Mouse (Mus musculus): ENCODE measurements around the gene Fam71e2. TPM values are rescaled to one million over a fixed set of nuclear protein-coding genes. Genes with fewer than 3 reads are reported as not detected.
A peak's percentile ranks its signal among the peaks of the same experiment; 100 is the strongest.

Fam71e2 gene
- polyA plus RNA-seq, 1 experiment from 2014 or later = not detected

DNA sequence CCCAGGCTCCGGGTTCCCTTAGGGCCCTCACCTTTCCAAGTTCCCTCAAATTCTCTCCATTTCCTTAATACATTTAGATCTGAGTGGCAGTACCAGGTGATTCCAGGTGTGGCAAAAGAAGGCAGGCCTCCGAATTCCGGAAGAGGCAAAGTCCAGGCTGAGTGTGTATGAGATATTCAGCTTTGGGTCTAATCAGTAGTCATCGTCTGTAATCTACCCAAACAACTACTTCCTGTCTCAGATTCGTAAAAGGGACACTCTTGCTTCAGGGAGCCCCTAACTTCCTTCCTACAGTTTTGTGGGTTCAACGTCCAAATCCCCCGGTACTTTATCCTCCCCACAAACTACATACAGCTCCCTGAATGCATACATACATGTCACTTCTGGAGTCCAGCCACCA lies 45.9 kb downstream of the Fam71e2 start, which contains the start of gene Tmem150b:
TSS of gene Tmem150b (minus strand) at position 81 of the 400 bp plus-strand sequence.
- ATAC-seq (ENCODE audit: low read depth) (no peak), DNase-seq (no peak)
- H3K27me3 ChIP-seq = no peaks in the 10 kb centered on the region
- H3K9me3 ChIP-seq (replicated peaks) = no peaks in the 10 kb centered on the region
- WGBS (ENCODE audit: insufficient replicate concordance) = 15% methylated on average over 7 of the region's 7 CpGs
- H3K27ac ChIP-seq = peak within 1 kb of the TSS; percentile 34; the same call in 1 of the 2 replicates
- H3K9ac ChIP-seq = no peak within 1 kb of the TSS
- H3K4me1 ChIP-seq (replicated peaks) = peaks cover 11% of the 10 kb centered on the region
- H3K36me3 ChIP-seq = no peaks in the 10 kb centered on the region
- H3K4me3 ChIP-seq (replicated peaks) = 0 out of 2 replicates have a peak within 1 kb of the TSS, but pooled peaks have one; percentile 16
- H3K4me2 ChIP-seq = peak within 1 kb of the TSS; percentile 41

DNA sequence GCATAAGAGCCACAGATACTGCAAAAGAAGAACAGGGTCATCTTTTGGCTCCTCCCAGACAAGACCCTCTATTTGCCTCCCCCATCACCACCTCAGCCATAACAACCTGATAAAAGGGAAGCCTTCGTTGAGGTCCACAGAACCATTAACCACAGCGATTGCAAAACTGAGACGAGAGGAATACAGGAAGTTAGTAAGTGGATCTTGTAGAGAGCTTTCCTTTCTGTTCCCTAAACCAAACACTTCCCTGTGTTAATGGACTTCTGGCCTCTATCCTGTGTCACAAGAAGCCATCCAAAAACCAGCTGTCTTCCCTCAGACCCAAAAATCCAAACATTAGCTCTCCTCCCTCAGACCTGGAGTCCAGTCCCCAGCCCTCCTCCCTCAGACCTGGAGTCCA lies 46.7 kb downstream of the Fam71e2 start:
- DNase-seq = no peak
- Histone ChIP-seq H3K4me3 (replicated peaks) (no peak overlapping the region), H3K4me2 (peak overlapping the region; percentile 41; the same call in 1 of the 2 replicates), H3K4me1 (replicated peaks) (peaks cover 11% of the 10 kb centered on the region), H3K9me3 (replicated peaks) (no peaks in the 10 kb centered on the region), H3K36me3 (no peaks in the 10 kb centered on the region), H3K27me3 (no peaks in the 10 kb centered on the region), H3K9ac (no peak overlapping the region), H3K27ac (0 out of 2 replicates have a peak overlapping the region, but pooled peaks have one; percentile 34)
- ATAC-seq (ENCODE audit: low read depth) = no peak
- WGBS (ENCODE audit: insufficient replicate concordance) = 11% methylated on average over 3 of the region's 3 CpGs

DNA sequence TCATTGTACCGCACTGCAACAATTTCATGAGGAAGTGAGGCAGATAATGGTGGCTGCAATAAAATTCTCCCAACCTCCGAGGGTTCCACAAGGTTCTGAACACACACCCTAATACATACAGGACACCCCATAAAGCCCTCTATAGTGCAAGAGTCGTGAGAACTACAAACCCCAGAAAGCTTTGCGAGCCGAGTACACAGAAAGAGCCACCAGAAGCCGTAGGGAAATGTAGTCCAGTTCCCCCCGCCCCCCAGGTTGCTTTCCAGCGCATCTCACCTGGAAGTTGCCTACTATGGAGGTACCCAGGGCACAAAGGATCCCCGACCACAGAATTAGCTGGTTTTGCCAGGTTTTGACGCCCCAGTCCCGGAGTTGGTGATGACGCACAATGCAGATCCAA lies 47.6 kb downstream of the Fam71e2 start:
- peak overlapping the region; percentile 16 for H3K4me3 ChIP-seq (replicated peaks)
- no peaks in the 10 kb centered on the region for H3K36me3 ChIP-seq
- no peaks in the 10 kb centered on the region for H3K27me3 ChIP-seq
- no peak overlapping the region for H3K9ac ChIP-seq
- 26% methylated on average over 12 of the region's 12 CpGs for WGBS (ENCODE audit: insufficient replicate concordance)
- H3K4me1 ChIP-seq (replicated peaks) = peaks cover 11% of the 10 kb centered on the region
- H3K4me2 ChIP-seq = peak overlapping the region; percentile 41
- no peak overlapping the region for H3K27ac ChIP-seq
- no peaks in the 10 kb centered on the region for H3K9me3 ChIP-seq (replicated peaks)
- ATAC-seq (ENCODE audit: low read depth) (0 out of 2 replicates have a peak, but pooled peaks have one; percentile 32), DNase-seq (no peak)

DNA sequence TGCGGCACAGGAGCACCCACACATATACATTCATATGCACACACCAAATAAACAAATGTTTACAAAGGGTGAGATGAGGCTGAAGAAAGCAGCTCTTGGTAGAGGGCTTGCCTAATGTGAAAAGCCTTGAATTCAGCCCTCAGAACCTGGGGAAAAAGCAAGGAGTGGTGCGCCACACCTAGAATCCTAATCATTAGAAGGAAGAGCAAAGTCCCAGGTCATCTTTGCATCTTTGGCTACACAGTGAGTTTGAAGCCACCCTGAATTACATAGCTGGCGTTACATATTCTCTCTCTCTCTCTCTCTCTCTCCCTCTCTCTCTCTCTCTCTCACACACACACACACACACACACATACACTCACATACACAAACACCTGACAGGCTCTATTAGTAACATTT lies 51.8 kb downstream of the Fam71e2 start:
- no peak overlapping the region for H3K4me2 ChIP-seq
- 80% methylated on average over 3 of the region's 3 CpGs for WGBS (ENCODE audit: insufficient replicate concordance)

DNA sequence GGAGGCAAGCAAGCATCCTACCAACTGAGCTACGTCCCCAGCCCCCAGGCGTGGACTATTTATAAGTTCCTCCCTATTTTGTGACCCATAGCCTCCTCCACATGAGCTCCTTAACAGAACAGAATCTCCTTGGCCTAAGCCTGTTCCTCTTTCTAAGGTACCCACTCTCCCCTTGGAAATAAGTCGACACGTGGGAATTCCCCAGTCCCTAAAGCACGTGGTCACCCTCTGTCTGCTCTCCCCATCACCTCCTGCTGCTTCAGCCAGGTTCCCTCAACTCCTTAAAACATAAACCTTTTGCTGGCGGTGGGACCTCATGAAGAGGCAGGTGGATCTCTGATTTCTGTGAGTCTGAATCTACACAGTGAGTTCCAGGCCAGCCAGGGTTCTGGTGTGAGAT lies 54.1 kb downstream of the Fam71e2 start:
- no peaks in the 10 kb centered on the region for H3K9me3 ChIP-seq (replicated peaks)
- no peak overlapping the region for H3K4me3 ChIP-seq (replicated peaks)
- H3K9ac ChIP-seq = no peak overlapping the region
- H3K27me3 ChIP-seq = no peaks in the 10 kb centered on the region
- H3K36me3 ChIP-seq = no peaks in the 10 kb centered on the region; the same call in 1 of the 2 replicates
- WGBS (ENCODE audit: insufficient replicate concordance) = 55% methylated on average over 6 of the region's 6 CpGs
- H3K27ac ChIP-seq = no peak overlapping the region
- no peaks in the 10 kb centered on the region for H3K4me1 ChIP-seq (replicated peaks)
- ATAC-seq (ENCODE audit: low read depth) (no peak), DNase-seq (no peak)
- no peak overlapping the region for H3K4me2 ChIP-seq

More for the DNA sequence above, 51.8 kb downstream of the Fam71e2 start:
- no peak for ATAC-seq (ENCODE audit: low read depth)
- no peaks in the 10 kb centered on the region; the same call in 1 of the 2 replicates for H3K36me3 ChIP-seq
- no peaks in the 10 kb centered on the region for H3K9me3 ChIP-seq (replicated peaks)
- no peaks in the 10 kb centered on the region for H3K4me1 ChIP-seq (replicated peaks)
- H3K9ac ChIP-seq = no peak overlapping the region
- H3K27me3 ChIP-seq = no peaks in the 10 kb centered on the region
- H3K27ac ChIP-seq = no peak overlapping the region
- no peak for DNase-seq
- H3K4me3 ChIP-seq (replicated peaks) = no peak overlapping the region

DNA sequence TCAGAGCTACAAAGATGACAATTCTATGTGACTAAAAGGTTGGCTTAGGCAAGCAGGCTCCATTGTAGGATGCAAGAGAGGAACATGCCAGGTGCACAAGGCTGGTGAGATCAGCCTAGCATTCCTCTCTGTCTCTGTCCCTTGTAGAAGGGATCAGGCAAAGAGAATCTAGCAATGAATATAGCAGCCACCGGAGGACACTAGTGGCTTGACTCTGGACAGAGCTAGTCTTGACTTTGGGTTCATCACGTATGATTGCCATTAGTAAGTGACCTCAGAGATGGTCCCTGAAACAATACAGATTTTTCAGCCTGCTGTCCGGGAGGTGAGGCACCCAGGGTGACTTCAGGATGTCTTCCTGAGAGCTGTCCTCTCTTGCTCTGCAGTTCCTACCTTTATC lies 58.5 kb downstream of the Fam71e2 start:
- 61% methylated on average over 3 of the region's 3 CpGs for WGBS (ENCODE audit: insufficient replicate concordance)
- Histone ChIP-seq H3K4me1 (replicated peaks) (no peaks in the 10 kb centered on the region), H3K4me2 (no peak overlapping the region), H3K9ac (no peak overlapping the region), H3K36me3 (no peaks in the 10 kb centered on the region; the same call in 1 of the 2 replicates), H3K4me3 (replicated peaks) (no peak overlapping the region), H3K27ac (no peak overlapping the region), H3K27me3 (peaks cover 10% of the 10 kb centered on the region; the same call in 1 of the 2 replicates), H3K9me3 (replicated peaks) (no peaks in the 10 kb centered on the region)
- no peak for DNase-seq
- ATAC-seq (ENCODE audit: low read depth) = no peak

DNA sequence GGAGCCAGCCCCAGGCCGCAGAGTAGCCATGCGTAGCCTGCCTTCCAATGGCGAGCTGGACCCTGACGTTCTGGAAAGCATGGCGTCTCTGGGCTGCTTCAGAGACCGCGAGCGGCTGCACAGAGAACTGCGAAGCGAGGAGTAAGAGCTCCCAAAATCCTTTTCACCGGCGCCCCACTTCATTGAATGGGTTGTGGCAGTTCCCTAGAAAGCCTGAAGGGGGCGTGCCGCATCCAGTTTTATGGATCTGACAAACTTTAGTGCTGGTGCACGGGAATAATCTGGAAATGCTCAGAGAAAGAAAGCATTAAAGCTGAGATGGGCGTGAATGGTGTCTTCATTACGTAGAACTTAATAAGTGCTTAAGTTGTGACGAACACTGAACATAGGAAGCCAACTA lies 66.0 kb downstream of the Fam71e2 start:
- Histone ChIP-seq H3K9ac (peak overlapping the region; percentile 41; the same call in 1 of the 2 replicates), H3K27me3 (peaks cover 25% of the 10 kb centered on the region), H3K9me3 (replicated peaks) (no peaks in the 10 kb centered on the region), H3K4me2 (peak overlapping the region; percentile 38), H3K4me3 (replicated peaks) (no peak overlapping the region), H3K27ac (no peak overlapping the region), H3K36me3 (no peaks in the 10 kb centered on the region), H3K4me1 (replicated peaks) (peaks cover 8% of the 10 kb centered on the region)
- 29% methylated on average over 18 of the region's 18 CpGs for WGBS (ENCODE audit: insufficient replicate concordance)
- 0 out of 2 replicates have a peak, but pooled peaks have one; percentile 21 for ATAC-seq (ENCODE audit: low read depth)
- DNase-seq = peak; percentile 34

Other genes starting within 250 kb of the Fam71e2 start
- gene Tnni3, start 247.1 kb downstream of the Fam71e2 start, polyA plus RNA-seq (2015; fragmentation: Nextera tagmentation; extraction: Ambion mirVana) = 1.1 and 4.5 TPM in 2 replicates
- 0.13 and 0.24 TPM in 2 replicates for gene Dnaaf3, start 238.8 kb downstream of the Fam71e2 start, polyA plus RNA-seq (2015; fragmentation: Nextera tagmentation; extraction: Ambion mirVana)
- 0.39 and 0.46 TPM in 2 replicates for gene Syt5, start 223.8 kb downstream of the Fam71e2 start, polyA plus RNA-seq (2015; fragmentation: Nextera tagmentation; extraction: Ambion mirVana)
- not detected in 2 replicates for gene Ptprh, start 167.3 kb downstream of the Fam71e2 start, polyA plus RNA-seq (2015; fragmentation: Nextera tagmentation; extraction: Ambion mirVana)
- 22.6 and 25.1 TPM in 2 replicates for gene Tmem86b, start 139.9 kb downstream of the Fam71e2 start, polyA plus RNA-seq (2015; fragmentation: Nextera tagmentation; extraction: Ambion mirVana)
- 5.7 and 7.1 TPM in 2 replicates for gene Ppp6r1, start 112.3 kb downstream of the Fam71e2 start, polyA plus RNA-seq (2015; fragmentation: Nextera tagmentation; extraction: Ambion mirVana)
- gene Hspbp1, start 86.2 kb downstream of the Fam71e2 start, polyA plus RNA-seq (2015; fragmentation: Nextera tagmentation; extraction: Ambion mirVana) = 77.8 and 83.4 TPM in 2 replicates
- gene Brsk1, start 80.7 kb downstream of the Fam71e2 start, polyA plus RNA-seq (2015; fragmentation: Nextera tagmentation; extraction: Ambion mirVana) = 0.08 and 0.10 TPM in 2 replicates
- gene Tmem150b, start 46.1 kb downstream of the Fam71e2 start, polyA plus RNA-seq (2015; fragmentation: Nextera tagmentation; extraction: Ambion mirVana) = 0.09 and 0.15 TPM in 2 replicates
- gene Kmt5c, start 31.2 kb downstream of the Fam71e2 start, polyA plus RNA-seq (2015; fragmentation: Nextera tagmentation; extraction: Ambion mirVana) = 61.6 and 63.9 TPM in 2 replicates
- 98.6 and 105 TPM in 2 replicates for gene Cox6b2, start 18.2 kb downstream of the Fam71e2 start, polyA plus RNA-seq (2015; fragmentation: Nextera tagmentation; extraction: Ambion mirVana)
- 0.05 TPM in 1 of 2 replicates, not detected in the other for gene Il11, start 11.6 kb upstream of the Fam71e2 start, polyA plus RNA-seq (2015; fragmentation: Nextera tagmentation; extraction: Ambion mirVana)
- gene Tmem190, start 11.6 kb upstream of the Fam71e2 start, polyA plus RNA-seq (2015; fragmentation: Nextera tagmentation; extraction: Ambion mirVana) = 0.44 TPM in 1 of 2 replicates, not detected in the other
- gene Tmem238, start 18.4 kb upstream of the Fam71e2 start, polyA plus RNA-seq (2015; fragmentation: Nextera tagmentation; extraction: Ambion mirVana) = 13.7 and 14.6 TPM in 2 replicates
- 242 and 279 TPM in 2 replicates for gene Rpl28, start 21.6 kb upstream of the Fam71e2 start, polyA plus RNA-seq (2015; fragmentation: Nextera tagmentation; extraction: Ambion mirVana)
- gene Ube2s, start 41.3 kb upstream of the Fam71e2 start, polyA plus RNA-seq (2015; fragmentation: Nextera tagmentation; extraction: Ambion mirVana) = 282 and 292 TPM in 2 replicates
- gene Shisa7, start 73.4 kb upstream of the Fam71e2 start, polyA plus RNA-seq (2015; fragmentation: Nextera tagmentation; extraction: Ambion mirVana) = not detected in 2 replicates
- 3.1 and 3.8 TPM in 2 replicates for gene Isoc2b, start 99.0 kb upstream of the Fam71e2 start, polyA plus RNA-seq (2015; fragmentation: Nextera tagmentation; extraction: Ambion mirVana)
- 0.45 and 0.52 TPM in 2 replicates for gene Isoc2a, start 105.9 kb upstream of the Fam71e2 start, polyA plus RNA-seq (2015; fragmentation: Nextera tagmentation; extraction: Ambion mirVana)
- gene Gm36210, start 135.2 kb upstream of the Fam71e2 start, polyA plus RNA-seq (2015; fragmentation: Nextera tagmentation; extraction: Ambion mirVana) = 0.07 TPM in 1 of 2 replicates, not detected in the other
- gene Zfp628, start 143.9 kb upstream of the Fam71e2 start, polyA plus RNA-seq (2015; fragmentation: Nextera tagmentation; extraction: Ambion mirVana) = 1.4 and 1.6 TPM in 2 replicates
- 0.57 and 0.67 TPM in 2 replicates for gene Nat14, start 150.7 kb upstream of the Fam71e2 start, polyA plus RNA-seq (2015; fragmentation: Nextera tagmentation; extraction: Ambion mirVana)
- 0.03 and 0.09 TPM in 2 replicates for gene Ssc5d, start 154.5 kb upstream of the Fam71e2 start, polyA plus RNA-seq (2015; fragmentation: Nextera tagmentation; extraction: Ambion mirVana)
- not detected in 2 replicates for gene Sbk2, start 193.1 kb upstream of the Fam71e2 start, polyA plus RNA-seq (2015; fragmentation: Nextera tagmentation; extraction: Ambion mirVana)
- not detected in 2 replicates for gene Sbk3, start 199.9 kb upstream of the Fam71e2 start, polyA plus RNA-seq (2015; fragmentation: Nextera tagmentation; extraction: Ambion mirVana)
- 4.0 TPM in 2 replicates for gene Zfp579, start 224.9 kb upstream of the Fam71e2 start, polyA plus RNA-seq (2015; fragmentation: Nextera tagmentation; extraction: Ambion mirVana)
- gene Zfp524, start 243.1 kb upstream of the Fam71e2 start, polyA plus RNA-seq (2015; fragmentation: Nextera tagmentation; extraction: Ambion mirVana) = 9.8 and 10.0 TPM in 2 replicates
- gene Fiz1, start 243.4 kb upstream of the Fam71e2 start, polyA plus RNA-seq (2015; fragmentation: Nextera tagmentation; extraction: Ambion mirVana) = 15.8 and 18.7 TPM in 2 replicates
- gene Gm44973, start 244.2 kb upstream of the Fam71e2 start, polyA plus RNA-seq (2015; fragmentation: Nextera tagmentation; extraction: Ambion mirVana) = 1.1 and 1.5 TPM in 2 replicates
- gene Zfp865, start 249.1 kb upstream of the Fam71e2 start, polyA plus RNA-seq (2015; fragmentation: Nextera tagmentation; extraction: Ambion mirVana) = 1.4 TPM in 2 replicates
- gene Ccdc106, start 249.3 kb upstream of the Fam71e2 start, polyA plus RNA-seq (2015; fragmentation: Nextera tagmentation; extraction: Ambion mirVana) = 0.84 and 1.4 TPM in 2 replicates

Measured in liver, embryonic 13.5 days (tissue).